Mouse (Mus musculus) embryo, embryonic 10 days (tissue): ENCODE data around the gene Btnl4.
A peak's percentile ranks its signal among the peaks of the same experiment; 100 is the strongest.
"Not testable (repeated sequence)": the region's sequence is repeated elsewhere in the genome, so short reads cannot be mapped to it uniquely, and the experiment has no call there.

Experiments
- DNase-seq: peaks from one replicate; pipeline ENCODE4 v3.0.0-alpha.2; 2015; ENCODE audit warnings: low spot score

Gene Btnl4

GRCm38 (mm10) chr17:34477238-34478013 is at the start of gene Btnl4:
Gene Btnl4 (minus strand): TSS chr17:34477318.
- DNase-seq: not testable (repeated sequence)

- no peak for DNase-seq
Measured at GRCm38 (mm10) chr17:34519001-34519400, 41.9 kb upstream of the Btnl4 start.

GRCm38 (mm10) chr17:34518571-34518970 is 41.5 kb upstream of the Btnl4 start:
- not testable (repeated sequence) for DNase-seq

GRCm38 (mm10) chr17:34517795-34518194 is 40.7 kb upstream of the Btnl4 start:
- DNase-seq: no peak

GRCm38 (mm10) chr17:34517252-34517651 is 40.1 kb upstream of the Btnl4 start, which contains the start of gene Btnl6:
Gene Btnl6 (minus strand): TSS chr17:34517352.
- no peak for DNase-seq

GRCm38 (mm10) chr17:34516514-34516913 is 39.4 kb upstream of the Btnl4 start:
- DNase-seq: no peak

- peak; percentile 11 for DNase-seq
Measured at GRCm38 (mm10) chr17:34511723-34512122, 34.6 kb upstream of the Btnl4 start.

- DNase-seq: no peak
Measured at GRCm38 (mm10) chr17:34507591-34507990, 30.5 kb upstream of the Btnl4 start.

- DNase-seq: not testable (repeated sequence)
Measured at GRCm38 (mm10) chr17:34497726-34498125, 20.6 kb upstream of the Btnl4 start.

GRCm38 (mm10) chr17:34497319-34497718 is 20.2 kb upstream of the Btnl4 start:
- not testable (repeated sequence) for DNase-seq

- DNase-seq: no peak
Measured at GRCm38 (mm10) chr17:34496539-34496938, 19.4 kb upstream of the Btnl4 start.

GRCm38 (mm10) chr17:34495156-34495555 is 18.0 kb upstream of the Btnl4 start:
- DNase-seq: not testable (repeated sequence)

GRCm38 (mm10) chr17:34492796-34493195 is 15.7 kb upstream of the Btnl4 start:
- no peak for DNase-seq

- DNase-seq: no peak
Measured at GRCm38 (mm10) chr17:34476427-34476826, 691 bp downstream of the Btnl4 start.

- no peak for DNase-seq
Measured at GRCm38 (mm10) chr17:34475060-34475459, 2.1 kb downstream of the Btnl4 start.

GRCm38 (mm10) chr17:34470491-34470890 is 6.6 kb downstream of the Btnl4 start:
- no peak for DNase-seq

GRCm38 (mm10) chr17:34465906-34466305 is 11.2 kb downstream of the Btnl4 start:
- not testable (repeated sequence) for DNase-seq

- DNase-seq: no peak
Measured at GRCm38 (mm10) chr17:34459255-34459654, 17.9 kb downstream of the Btnl4 start.

GRCm38 (mm10) chr17:34457668-34458067 is 19.4 kb downstream of the Btnl4 start:
- DNase-seq: no peak

- no peak for DNase-seq
Measured at GRCm38 (mm10) chr17:34448473-34449041, 28.6 kb downstream of the Btnl4 start.

GRCm38 (mm10) chr17:34441990-34442389 is 35.1 kb downstream of the Btnl4 start:
- no peak for DNase-seq

GRCm38 (mm10) chr17:34439795-34440194 is 37.3 kb downstream of the Btnl4 start:
- no peak for DNase-seq

- no peak for DNase-seq
Measured at GRCm38 (mm10) chr17:34438588-34438987, 38.5 kb downstream of the Btnl4 start.
